Mouse (Mus musculus) layer of hippocampus, adult 8-10 months (tissue): ENCODE data around the gene Rgl1. TPM values are rescaled to one million over a fixed set of nuclear protein-coding genes. Genes with fewer than 3 reads are reported as not detected.

ENCODE experiments used
- DNase-seq, 2 experiments: peaks; one replicate each; pipeline ENCODE4 v3.0.0; 2022; ENCODE audit warnings: low spot score in 2 of 2
- total RNA-seq, 4 experiments: library from RNA; stranded (reverse); gene quantifications; 2 replicates each; pipeline ENCODE4 v1.2.4; 2022

Rgl1 gene
- total RNA-seq, 4 experiments from 2014 or later = 109 to 161 (median 127) TPM

GRCm38 (mm10) chr1:152718200-152718599 is 48.0 kb downstream of the Rgl1 start:
- DNase-seq = no peak

GRCm38 (mm10) chr1:152717329-152717728 is 48.8 kb downstream of the Rgl1 start:
- DNase-seq = no peak

GRCm38 (mm10) chr1:152714405-152714804 is 51.7 kb downstream of the Rgl1 start:
- DNase-seq = no peak

GRCm38 (mm10) chr1:152713924-152714323 is 52.2 kb downstream of the Rgl1 start:
- DNase-seq = no peak

- DNase-seq = no peak
Measured at GRCm38 (mm10) chr1:152711037-152711436, 55.1 kb downstream of the Rgl1 start.

GRCm38 (mm10) chr1:152707560-152707959 is 58.6 kb downstream of the Rgl1 start:
- no peak for DNase-seq

GRCm38 (mm10) chr1:152703941-152704340 is 62.2 kb downstream of the Rgl1 start:
- DNase-seq = no peak

GRCm38 (mm10) chr1:152702920-152703319 is 63.2 kb downstream of the Rgl1 start:
- no peak for DNase-seq

- no peak for DNase-seq
Measured at GRCm38 (mm10) chr1:152701066-152701465, 65.1 kb downstream of the Rgl1 start.

GRCm38 (mm10) chr1:152697341-152697740 is 68.8 kb downstream of the Rgl1 start:
- no peak for DNase-seq

GRCm38 (mm10) chr1:152695491-152695890 is 70.7 kb downstream of the Rgl1 start:
- no peak for DNase-seq

GRCm38 (mm10) chr1:152689968-152690367 is 76.2 kb downstream of the Rgl1 start:
- DNase-seq = no peak

GRCm38 (mm10) chr1:152687733-152688181 is 78.4 kb downstream of the Rgl1 start:
- DNase-seq = no peak

GRCm38 (mm10) chr1:152687099-152687730 is 78.9 kb downstream of the Rgl1 start:
- no peak for DNase-seq

GRCm38 (mm10) chr1:152685531-152685930 is 80.6 kb downstream of the Rgl1 start:
- no peak for DNase-seq

GRCm38 (mm10) chr1:152682368-152683194 is 83.6 kb downstream of the Rgl1 start:
- no peak for DNase-seq

GRCm38 (mm10) chr1:152681676-152682367 is 84.3 kb downstream of the Rgl1 start:
- DNase-seq = no peak

GRCm38 (mm10) chr1:152681116-152681515 is 85.0 kb downstream of the Rgl1 start:
- DNase-seq = no peak

GRCm38 (mm10) chr1:152678451-152678850 is 87.7 kb downstream of the Rgl1 start:
- DNase-seq = no peak

GRCm38 (mm10) chr1:152677482-152678211 is 88.5 kb downstream of the Rgl1 start:
- DNase-seq = no peak

GRCm38 (mm10) chr1:152669446-152670180 is 96.5 kb downstream of the Rgl1 start:
- DNase-seq = no peak
